Mouse (Mus musculus) limb, embryonic 11.5 days (tissue): ENCODE results near the gene Fosl1. TPM values are rescaled to one million over a fixed set of nuclear protein-coding genes. Genes with fewer than 3 reads are reported as not detected.

Source experiments
- ATAC-seq: fragments of 200-750 bp; cut with Nextera tagmentation; 2 replicates; pipeline ENCODE4 v1.8.0; 2017; ENCODE audit warnings: low read depth; ENCODE audit not compliant: insufficient number of reproducible peaks, low FRiP score, low TSS enrichment
- DNase-seq: peaks from one replicate; pipeline ENCODE4 v3.0.0-alpha.2; 2015; ENCODE audit warnings: low spot score
- H3K27ac ChIP-seq: fragments of 300-500 bp; sonication (generic); replicated peaks from 2 replicates; pipeline ENCODE4 v1.5.1; 2014; ENCODE audit warnings: low read depth, mild to moderate bottlenecking, low read length
- H3K27me3 ChIP-seq: fragments of 300-500 bp; sonication (generic); 2 replicates; pipeline ENCODE4 v1.6.1; 2014; ENCODE audit warnings: mild to moderate bottlenecking, low read length, mixed read lengths; ENCODE audit not compliant: control insufficient read depth, insufficient read depth
- H3K36me3 ChIP-seq: fragments of 300-500 bp; sonication (generic); 2 replicates; pipeline ENCODE4 v1.6.1; 2014; ENCODE audit warnings: mild to moderate bottlenecking, low read length, moderate library complexity, mixed read lengths; ENCODE audit not compliant: control insufficient read depth, insufficient read depth
- H3K4me1 ChIP-seq: fragments of 300-500 bp; sonication (generic); 2 replicates; pipeline ENCODE4 v1.6.1; 2014; ENCODE audit warnings: low read length, mixed read lengths; ENCODE audit not compliant: control insufficient read depth, insufficient read depth
- H3K4me2 ChIP-seq: fragments of 300-500 bp; sonication (generic); 2 replicates; pipeline ENCODE4 v1.6.1; 2014; ENCODE audit warnings: low read depth, mild to moderate bottlenecking, moderate library complexity; ENCODE audit not compliant: severe bottlenecking
- H3K4me3 ChIP-seq: fragments of 300-500 bp; sonication (generic); 2 replicates; pipeline ENCODE4 v1.5.1; 2014; ENCODE audit warnings: low read depth, low read length
- H3K9ac ChIP-seq: fragments of 300-500 bp; sonication (generic); 2 replicates; pipeline ENCODE4 v1.6.1; 2014; ENCODE audit warnings: mild to moderate bottlenecking, low read length
- H3K9me3 ChIP-seq: fragments of 300-500 bp; sonication (generic); 2 replicates; pipeline ENCODE4 v1.6.1; 2016; ENCODE audit warnings: low read length; ENCODE audit not compliant: control insufficient read depth
- WGBS: fragments of 180-500 bp; shearing (Covaris S2); extraction: QIAGEN DNeasy Blood & Tissue Kit; methylation state at CpG from one replicate; pipeline ENCODE4 v1.1.7; 2014; 5-methylcytosine and 5-hydroxymethylcytosine counted together
- polyA plus RNA-seq: library from polyadenylated mRNA; unstranded; fragments of >200 nt; fragmentation: Nextera tagmentation; extraction: Ambion mirVana; gene quantifications from 2 replicates; pipeline ENCODE4 v1.2.1, GENCODE M21; 2014

Fosl1 gene
- polyA plus RNA-seq, 1 experiment from 2014 or later: not detected

- Histone ChIP-seq H3K27me3 (no peaks in the 10 kb centered on the region), H3K4me2 (no peak overlapping the region), H3K9me3 (no peaks in the 10 kb centered on the region), H3K36me3 (peaks cover 22% of the 10 kb centered on the region), H3K4me1 (peaks cover 19% of the 10 kb centered on the region), H3K4me3 (no peak overlapping the region), H3K9ac (no peak overlapping the region), H3K27ac (no peak overlapping the region)
- no peak for DNase-seq
- WGBS: 85% methylated on average over 10 of the region's 10 CpGs
- ATAC-seq: no peak
Observed at GRCm38 (mm10) chr19:5422267-5422666, 25.1 kb upstream of the Fosl1 start.

GRCm38 (mm10) chr19:5422895-5423443, 24.4 kb upstream of the Fosl1 start:
- H3K9ac ChIP-seq: no peak overlapping the region; the same call in 1 of the 2 replicates
- ATAC-seq (no peak), DNase-seq (no peak)
- H3K4me1 ChIP-seq: peaks cover 19% of the 10 kb centered on the region
- 86% methylated on average over 9 of the region's 9 CpGs for WGBS
- H3K27me3 ChIP-seq: no peaks in the 10 kb centered on the region
- peak overlapping the region; percentile 87 for H3K4me2 ChIP-seq
- no peak overlapping the region for H3K27ac ChIP-seq
- peak overlapping the region; percentile 88; the same call in 1 of the 2 replicates for H3K4me3 ChIP-seq
- no peaks in the 10 kb centered on the region for H3K9me3 ChIP-seq
- peaks cover 23% of the 10 kb centered on the region for H3K36me3 ChIP-seq

- Histone ChIP-seq H3K27me3 (no peaks in the 10 kb centered on the region), H3K4me2 (peak overlapping the region; percentile 87), H3K9me3 (no peaks in the 10 kb centered on the region), H3K27ac (no peak overlapping the region), H3K4me1 (peaks cover 19% of the 10 kb centered on the region), H3K36me3 (peaks cover 23% of the 10 kb centered on the region), H3K4me3 (peak overlapping the region; percentile 88), H3K9ac (peak overlapping the region; percentile 72)
- 68% methylated on average over 12 of the region's 12 CpGs for WGBS
- ATAC-seq: no peak
- DNase-seq: no peak
Observed at GRCm38 (mm10) chr19:5423561-5423960, 23.8 kb upstream of the Fosl1 start.

- no peaks in the 10 kb centered on the region for H3K27me3 ChIP-seq
- H3K4me2 ChIP-seq: peak overlapping the region; percentile 87
- DNase-seq: no peak
- under 1% methylated on average over 41 of the region's 48 CpGs for WGBS
- peaks cover 19% of the 10 kb centered on the region for H3K4me1 ChIP-seq
- H3K4me3 ChIP-seq: peak overlapping the region; percentile 88
- peaks cover 23% of the 10 kb centered on the region for H3K36me3 ChIP-seq
- no peaks in the 10 kb centered on the region for H3K9me3 ChIP-seq
- ATAC-seq: peak; percentile 64
- peak overlapping the region; percentile 72 for H3K9ac ChIP-seq
- peak overlapping the region; percentile 83 for H3K27ac ChIP-seq
Observed at GRCm38 (mm10) chr19:5424092-5424781, 23.1 kb upstream of the Fosl1 start.

- under 1% methylated on average over 67 of the region's 87 CpGs for WGBS
- H3K27me3 ChIP-seq: no peaks in the 10 kb centered on the region
- H3K36me3 ChIP-seq: peaks cover 23% of the 10 kb centered on the region
- peak within 1 kb of the TSS; percentile 88 for H3K4me3 ChIP-seq
- H3K27ac ChIP-seq: peak within 1 kb of the TSS; percentile 83
- H3K9ac ChIP-seq: peak within 1 kb of the TSS; percentile 95
- H3K4me1 ChIP-seq: peaks cover 19% of the 10 kb centered on the region
- no peaks in the 10 kb centered on the region for H3K9me3 ChIP-seq
- peak; percentile 88 for ATAC-seq
- peak; percentile 99 for DNase-seq
- H3K4me2 ChIP-seq: peak within 1 kb of the TSS; percentile 87
Observed at GRCm38 (mm10) chr19:5424782-5425741, 22.3 kb upstream of the Fosl1 start, which contains the start of the genes Drap1 and AI837181. Drap1 (minus strand) TSS chr19:5424979. AI837181 (plus strand) TSS chr19:5425144.

- ATAC-seq: no peak
- no peak overlapping the region for H3K27ac ChIP-seq
- H3K36me3 ChIP-seq: peaks cover 17% of the 10 kb centered on the region
- peaks cover 19% of the 10 kb centered on the region for H3K4me1 ChIP-seq
- no peaks in the 10 kb centered on the region for H3K27me3 ChIP-seq
- H3K4me2 ChIP-seq: peak overlapping the region; percentile 87
- DNase-seq: no peak
- WGBS: 92% methylated on average over 18 of the region's 18 CpGs
- H3K4me3 ChIP-seq: peak overlapping the region; percentile 88
- H3K9ac ChIP-seq: peak overlapping the region; percentile 95
- H3K9me3 ChIP-seq: no peaks in the 10 kb centered on the region
Observed at GRCm38 (mm10) chr19:5425906-5426565, 21.3 kb upstream of the Fosl1 start.

- Histone ChIP-seq H3K9me3 (no peaks in the 10 kb centered on the region), H3K4me1 (peaks cover 19% of the 10 kb centered on the region), H3K4me3 (no peak overlapping the region), H3K9ac (no peak overlapping the region), H3K4me2 (no peak overlapping the region), H3K27me3 (no peaks in the 10 kb centered on the region), H3K36me3 (peaks cover 16% of the 10 kb centered on the region), H3K27ac (no peak overlapping the region)
- WGBS: 93% methylated on average over 13 of the region's 13 CpGs
- DNase-seq: no peak
- no peak for ATAC-seq
Observed at GRCm38 (mm10) chr19:5426640-5427290, 20.6 kb upstream of the Fosl1 start.
